Mouse (Mus musculus): Measurements from ENCODE around the gene Vmn1r206. TPM values are rescaled to one million over a fixed set of nuclear protein-coding genes. Genes with fewer than 3 reads are reported as not detected.

The Vmn1r206 gene
- not detected for polyA plus RNA-seq (2017; shearing (Covaris generic))

GRCm38 (mm10) chr13:22624151-22624550 is at the start of gene Vmn1r206:
Gene Vmn1r206, minus strand, starts transcription at chr13:22624251.

GRCm38 (mm10) chr13:22592900-22593299 is 31.2 kb downstream of the Vmn1r206 start, which contains the start of gene Vmn1r205:
Gene Vmn1r205, minus strand, starts transcription at chr13:22593000.

Other genes with a start within 250 kb of the Vmn1r206 start
- not detected for gene Vmn1r199, start 244.4 kb downstream of the Vmn1r206 start, polyA plus RNA-seq (2017; shearing (Covaris generic))
- 0.04 TPM for gene Vmn1r200, start 233.9 kb downstream of the Vmn1r206 start, polyA plus RNA-seq (2017; shearing (Covaris generic))
- 0.04 TPM for gene Vmn1r201, start 152.3 kb downstream of the Vmn1r206 start, polyA plus RNA-seq (2017; shearing (Covaris generic))
- 0.04 TPM for gene Vmn1r202, start 118.9 kb downstream of the Vmn1r206 start, polyA plus RNA-seq (2017; shearing (Covaris generic))
- 0.17 TPM for gene Vmn1r203, start 106.1 kb downstream of the Vmn1r206 start, polyA plus RNA-seq (2017; shearing (Covaris generic))
- gene Vmn1r204, start 71.1 kb downstream of the Vmn1r206 start, polyA plus RNA-seq (2017; shearing (Covaris generic)) = not detected
- not detected for gene Vmn1r205, start 31.3 kb downstream of the Vmn1r206 start, polyA plus RNA-seq (2017; shearing (Covaris generic))
- not detected for gene Vmn1r207-ps, start 105.4 kb upstream of the Vmn1r206 start, polyA plus RNA-seq (2017; shearing (Covaris generic))
- gene Vmn1r208, start 153.1 kb upstream of the Vmn1r206 start, polyA plus RNA-seq (2017; shearing (Covaris generic)) = not detected
- gene Vmn1r209, start 185.4 kb upstream of the Vmn1r206 start, polyA plus RNA-seq (2017; shearing (Covaris generic)) = not detected
- 0.11 TPM for gene Vmn1r210, start 207.1 kb upstream of the Vmn1r206 start, polyA plus RNA-seq (2017; shearing (Covaris generic))
- gene Vmn1r211, start 233.3 kb upstream of the Vmn1r206 start, polyA plus RNA-seq (2017; shearing (Covaris generic)) = not detected

Measured in CD4-positive, CD25-positive, alpha-beta regulatory T cell (primary cell).